Mouse (Mus musculus) liver, postnatal 0 days (tissue): ENCODE measurements around the gene Gm2030. TPM values are rescaled to one million over a fixed set of nuclear protein-coding genes. Genes with fewer than 3 reads are reported as not detected.
"Not testable (repeated sequence)": the region's sequence is repeated elsewhere in the genome, so short reads cannot be mapped to it uniquely, and the experiment has no call there.

Experiments used
- ATAC-seq: fragments of 200-750 bp; cut with Nextera tagmentation; 2 replicates; pipeline ENCODE4 v1.8.0; 2017; ENCODE audit warnings: mild to moderate bottlenecking, moderate library complexity
- DNase-seq: peaks from one replicate; pipeline ENCODE4 v3.0.0-alpha.2; 2016
- H3K27ac ChIP-seq: fragments of 300-500 bp; sonication (generic); 2 replicates; pipeline ENCODE4 v1.5.1; 2014; ENCODE audit warnings: antibody characterized with exemption, moderate library complexity, mild to moderate bottlenecking, low read depth
- H3K27me3 ChIP-seq: fragments of 300-500 bp; sonication (generic); 2 replicates; pipeline ENCODE4 v1.6.1; 2014; ENCODE audit warnings: low read length, control low read depth, mixed read lengths; ENCODE audit not compliant: insufficient read depth
- H3K36me3 ChIP-seq: fragments of 300-500 bp; sonication (generic); replicated peaks from 2 replicates; pipeline ENCODE4 v1.6.1; 2014; ENCODE audit warnings: mild to moderate bottlenecking, control low read depth, low read length, moderate library complexity, mixed read lengths; ENCODE audit not compliant: insufficient read depth
- H3K4me1 ChIP-seq: fragments of 300-500 bp; sonication (generic); 2 replicates; pipeline ENCODE4 v1.6.1; 2014; ENCODE audit warnings: antibody characterized with exemption, mild to moderate bottlenecking, control low read depth; ENCODE audit not compliant: insufficient read depth
- H3K4me2 ChIP-seq: fragments of 300-500 bp; sonication (generic); 2 replicates; pipeline ENCODE4 v1.6.1; 2014; ENCODE audit warnings: low read depth, mild to moderate bottlenecking, low read length, moderate library complexity, mixed read lengths
- H3K4me3 ChIP-seq: fragments of 300-500 bp; sonication (generic); 2 replicates; pipeline ENCODE4 v1.5.1; 2014; ENCODE audit warnings: low read depth, low read length
- H3K9ac ChIP-seq: fragments of 300-500 bp; sonication (generic); replicated peaks from 2 replicates; pipeline ENCODE4 v1.6.1; 2014; ENCODE audit warnings: mild to moderate bottlenecking, moderate library complexity
- H3K9me3 ChIP-seq: fragments of 300-500 bp; sonication (generic); 2 replicates; pipeline ENCODE4 v1.6.1; 2016; ENCODE audit warnings: mild to moderate bottlenecking, control low read depth, low read length, mixed read lengths
- WGBS: fragments of 180-500 bp; shearing (Covaris S2); extraction: QIAGEN DNeasy Blood & Tissue Kit; methylation state at CpG from one replicate; pipeline ENCODE4 v1.1.7; 2014; ENCODE audit not compliant: insufficient replicate concordance; 5-methylcytosine and 5-hydroxymethylcytosine counted together
- polyA plus RNA-seq: library from polyadenylated mRNA; unstranded; fragments of >200 nt; fragmentation: Nextera tagmentation; extraction: Ambion mirVana; gene quantifications from 2 replicates; pipeline ENCODE4 v1.2.1, GENCODE M21; 2015

The Gm2030 gene
- polyA plus RNA-seq, result not detected in 2 replicates

DNA sequence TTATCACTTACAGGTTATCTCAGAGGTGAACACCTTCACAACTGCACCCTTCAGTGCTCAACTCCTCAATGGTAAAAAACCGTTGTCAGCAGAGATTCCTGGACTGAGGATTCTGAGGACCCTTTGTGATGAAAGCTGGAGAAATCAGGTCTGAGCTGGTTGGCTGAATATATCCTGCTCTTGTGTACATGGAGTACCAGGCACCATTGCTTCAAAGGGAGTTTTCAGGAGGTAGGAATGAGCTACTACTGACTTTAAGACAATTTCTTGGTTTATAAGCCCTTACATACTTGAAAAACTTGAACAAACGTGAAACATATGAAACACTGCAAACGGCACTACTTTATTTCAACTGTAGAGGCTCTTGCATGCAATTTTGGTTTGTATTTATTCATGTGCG, at the start of gene Gm2030:
Gm2030 (minus strand) TSS at position 101 of the 400 bp plus-strand sequence.
- not testable (repeated sequence) for H3K4me2 ChIP-seq, H3K4me1 ChIP-seq, H3K4me3 ChIP-seq, H3K27ac ChIP-seq, H3K9ac ChIP-seq, ATAC-seq, H3K27me3 ChIP-seq, H3K36me3 ChIP-seq, DNase-seq, H3K9me3 ChIP-seq
- WGBS, result 61% methylated on average over 3 of the region's 4 CpGs

Other genes with a start within 250 kb of the Gm2030 start
- gene Gm2012, start 78.7 kb downstream of the Gm2030 start, polyA plus RNA-seq, result not detected in 2 replicates
- not detected in 2 replicates for gene Slx, start 235.5 kb upstream of the Gm2030 start, polyA plus RNA-seq